Mouse (Mus musculus): Measurements from ENCODE around the gene Gm17584. TPM values are rescaled to one million over a fixed set of nuclear protein-coding genes. Genes with fewer than 3 reads are reported as not detected.

The Gm17584 gene
- not detected in 2 replicates for polyA plus RNA-seq (2012; ENCODE audit: low replicate concordance)

GRCm38 (mm10) chrX:124500263-124500662 is at the start of gene Gm17584:
TSS of gene Gm17584 (plus strand) at chrX:124500563.

Other genes starting within 250 kb of the Gm17584 start
- not detected in 2 replicates for gene Gm17469, start 129.3 kb downstream of the Gm17584 start, polyA plus RNA-seq (2012; ENCODE audit: low replicate concordance)

Measured in hematopoietic multipotent progenitor cell, adult 10-12 weeks (in vitro differentiated cells).